Mouse (Mus musculus): ENCODE results near the gene Sap30bp. TPM values are rescaled to one million over a fixed set of nuclear protein-coding genes. Genes with fewer than 3 reads are reported as not detected.

Sap30bp gene
- total RNA-seq, 2 experiments from 2014 or later: 17.6 to 296 TPM

GRCm38 (mm10) chr11:115948316-115948715, 15.2 kb downstream of the Sap30bp start:
- ATAC-seq (replicated peaks; ENCODE audit: low FRiP score, poor library complexity, severe bottlenecking): no peak

- ATAC-seq (replicated peaks; ENCODE audit: low FRiP score, poor library complexity, severe bottlenecking): no peak
Measured at GRCm38 (mm10) chr11:115950719-115951118, 17.6 kb downstream of the Sap30bp start.

- ATAC-seq (replicated peaks; ENCODE audit: low FRiP score, poor library complexity, severe bottlenecking): no peak
Measured at GRCm38 (mm10) chr11:115954712-115955111, 21.6 kb downstream of the Sap30bp start.

GRCm38 (mm10) chr11:115955195-115955858, 22.2 kb downstream of the Sap30bp start:
- no peak for ATAC-seq (replicated peaks; ENCODE audit: low FRiP score, poor library complexity, severe bottlenecking)

GRCm38 (mm10) chr11:115956453-115956852, 23.4 kb downstream of the Sap30bp start:
- no peak for ATAC-seq (replicated peaks; ENCODE audit: low FRiP score, poor library complexity, severe bottlenecking)

- ATAC-seq (replicated peaks; ENCODE audit: low FRiP score, poor library complexity, severe bottlenecking): no peak
Measured at GRCm38 (mm10) chr11:115957971-115958370, 24.9 kb downstream of the Sap30bp start.

GRCm38 (mm10) chr11:115959018-115959417, 25.9 kb downstream of the Sap30bp start:
- no peak for ATAC-seq (replicated peaks; ENCODE audit: low FRiP score, poor library complexity, severe bottlenecking)

GRCm38 (mm10) chr11:115962651-115963412, 29.8 kb downstream of the Sap30bp start:
- no peak for ATAC-seq (replicated peaks; ENCODE audit: low FRiP score, poor library complexity, severe bottlenecking)

GRCm38 (mm10) chr11:115964977-115965604, 32.0 kb downstream of the Sap30bp start:
- peak; percentile 40; the same call in 1 of the 2 replicates for ATAC-seq (replicated peaks; ENCODE audit: low FRiP score, poor library complexity, severe bottlenecking)

GRCm38 (mm10) chr11:115968731-115969405, 35.8 kb downstream of the Sap30bp start:
- ATAC-seq (replicated peaks; ENCODE audit: low FRiP score, poor library complexity, severe bottlenecking): no peak

- no peak for ATAC-seq (replicated peaks; ENCODE audit: low FRiP score, poor library complexity, severe bottlenecking)
Measured at GRCm38 (mm10) chr11:115970006-115970673, 37.1 kb downstream of the Sap30bp start.

GRCm38 (mm10) chr11:115971016-115971415, 37.9 kb downstream of the Sap30bp start:
- ATAC-seq (replicated peaks; ENCODE audit: low FRiP score, poor library complexity, severe bottlenecking): no peak

GRCm38 (mm10) chr11:115974309-115975082, 41.4 kb downstream of the Sap30bp start, which contains the start of gene Itgb4:
Gene Itgb4, plus strand, starts transcription at chr11:115974709.
- no peak for ATAC-seq (replicated peaks; ENCODE audit: low FRiP score, poor library complexity, severe bottlenecking)

- no peak for ATAC-seq (replicated peaks; ENCODE audit: low FRiP score, poor library complexity, severe bottlenecking)
Measured at GRCm38 (mm10) chr11:115975083-115975420, 42.0 kb downstream of the Sap30bp start.

GRCm38 (mm10) chr11:115975544-115975943, 42.5 kb downstream of the Sap30bp start:
- no peak for ATAC-seq (replicated peaks; ENCODE audit: low FRiP score, poor library complexity, severe bottlenecking)

- ATAC-seq (replicated peaks; ENCODE audit: low FRiP score, poor library complexity, severe bottlenecking): no peak
Measured at GRCm38 (mm10) chr11:115982472-115982871, 49.4 kb downstream of the Sap30bp start.

GRCm38 (mm10) chr11:115983291-115983690, 50.2 kb downstream of the Sap30bp start:
- ATAC-seq (replicated peaks; ENCODE audit: low FRiP score, poor library complexity, severe bottlenecking): no peak

GRCm38 (mm10) chr11:115989686-115990085, 56.6 kb downstream of the Sap30bp start:
- ATAC-seq (replicated peaks; ENCODE audit: low FRiP score, poor library complexity, severe bottlenecking): no peak

GRCm38 (mm10) chr11:115992098-115992497, 59.0 kb downstream of the Sap30bp start:
- no peak for ATAC-seq (replicated peaks; ENCODE audit: low FRiP score, poor library complexity, severe bottlenecking)

Measured in erythroid progenitor cell, adult 5-6 weeks (primary cell).